Mouse (Mus musculus) cortical plate, adult 2 months (tissue): Measurements from ENCODE around the gene Nfam1.

Experiments
- CTCF ChIP-seq: fragments of 200-500 bp; IDR thresholded peaks from 2 replicates; pipeline ENCODE4 v1.5.1; 2011; ENCODE audit warnings: mild to moderate bottlenecking, control low read depth, low read length; ENCODE audit not compliant: insufficient read depth; ENCODE audit errors: extremely low read depth
- POLR2A ChIP-seq: fragments of 200-500 bp; IDR thresholded peaks from 2 replicates; pipeline ENCODE4 v1.6.1; 2011; ENCODE audit warnings: mild to moderate bottlenecking, low read length, control low read depth; ENCODE audit not compliant: insufficient read depth; ENCODE audit errors: extremely low read depth

DNA sequence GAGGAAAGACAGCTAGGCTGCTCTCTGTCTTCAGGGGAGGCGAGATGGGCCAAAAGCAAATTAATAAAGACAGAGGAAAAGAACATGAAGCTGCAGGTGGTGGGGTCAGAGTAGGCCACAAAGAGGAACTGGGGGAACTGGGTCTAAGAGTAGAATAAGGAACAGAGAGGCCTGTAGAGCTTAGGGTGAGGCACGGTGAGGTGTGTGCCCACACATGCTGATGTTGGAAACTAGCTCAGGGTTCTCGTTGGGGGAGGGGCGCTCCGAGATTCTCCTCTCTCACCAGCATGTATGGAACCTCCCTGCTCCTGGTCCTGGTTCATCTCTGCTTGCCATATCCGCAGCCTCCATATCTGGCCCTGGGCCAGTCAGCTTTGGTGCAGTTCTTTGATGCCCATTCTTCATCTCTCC is 34.3 kb downstream of the Nfam1 start:
- TF ChIP-seq CTCF (no peak), POLR2A (no peak)
